Mouse (Mus musculus) urinary bladder, postnatal 25 days (tissue): ENCODE results near the gene Lysmd4.

Source experiments
- DNase-seq: peaks from one replicate; pipeline ENCODE4 v3.0.0; 2022; ENCODE audit warnings: low spot score

Gene Lysmd4

DNA sequence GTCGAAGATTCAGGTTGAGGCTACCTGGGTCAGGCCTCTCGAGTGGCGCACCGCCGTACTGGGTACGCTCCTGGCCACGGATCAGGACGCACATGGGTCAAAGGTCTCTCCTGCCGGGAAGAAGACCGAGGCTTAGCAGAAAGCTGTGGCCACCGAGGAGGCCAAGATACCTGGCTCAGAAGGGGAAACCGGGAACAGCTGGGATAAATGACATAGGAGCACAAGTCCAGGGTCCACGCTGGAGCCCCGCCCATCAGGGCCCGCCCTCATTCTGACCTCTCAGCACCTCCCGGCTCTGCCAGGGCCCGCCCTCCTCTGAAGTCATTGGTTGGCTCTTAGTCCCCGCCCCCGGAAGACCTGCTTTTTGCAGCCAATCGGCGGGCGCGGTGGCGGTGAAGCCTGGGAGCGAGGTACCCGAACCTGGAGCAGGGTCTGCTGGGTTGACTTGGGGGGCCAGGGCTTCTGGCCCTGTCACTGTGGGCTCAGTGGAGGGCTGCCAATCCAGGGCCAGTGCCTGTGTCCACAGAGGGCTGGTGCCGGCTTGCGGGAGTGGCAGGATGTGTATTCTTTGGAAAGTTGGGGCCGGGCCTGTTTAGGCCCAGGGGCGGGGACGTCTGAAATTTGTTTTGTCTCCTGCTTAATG lies at the start of gene Lysmd4:
Lysmd4 (plus strand) TSS at position 325 of the 643 bp plus-strand sequence.
- peak; percentile 96 for DNase-seq

DNA sequence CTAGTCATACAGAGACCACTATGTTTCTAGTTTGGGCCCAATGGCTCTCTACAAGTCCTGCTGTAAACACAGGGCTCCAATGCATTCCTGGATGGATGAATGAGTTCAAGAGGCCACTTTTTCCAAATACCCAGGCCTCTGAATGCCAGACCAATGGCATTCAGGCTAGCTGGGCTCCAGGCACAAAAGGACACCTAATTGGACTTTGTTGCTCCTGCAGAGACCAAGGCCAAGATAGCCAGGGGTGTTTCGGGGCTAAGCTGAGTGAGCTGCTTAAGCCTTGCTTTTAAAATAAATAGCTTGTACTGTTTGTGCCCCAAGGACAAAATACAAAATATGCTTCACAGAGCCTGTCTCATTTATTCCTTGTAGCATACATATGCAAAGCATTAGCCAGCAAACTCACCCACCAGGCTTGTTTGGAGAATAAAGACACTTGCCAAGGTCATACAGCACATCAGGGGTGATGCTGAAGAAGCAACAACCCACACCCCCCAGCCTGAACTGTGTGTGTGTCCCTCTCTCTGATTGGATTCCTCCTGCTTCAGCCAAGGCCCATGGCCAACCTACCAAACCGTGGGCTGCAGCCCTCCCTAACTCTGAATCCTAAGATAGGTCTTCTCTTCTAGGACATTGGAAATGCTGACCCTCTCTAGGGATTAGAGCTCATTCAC lies 48.7 kb upstream of the Lysmd4 start:
- DNase-seq, result no peak

DNA sequence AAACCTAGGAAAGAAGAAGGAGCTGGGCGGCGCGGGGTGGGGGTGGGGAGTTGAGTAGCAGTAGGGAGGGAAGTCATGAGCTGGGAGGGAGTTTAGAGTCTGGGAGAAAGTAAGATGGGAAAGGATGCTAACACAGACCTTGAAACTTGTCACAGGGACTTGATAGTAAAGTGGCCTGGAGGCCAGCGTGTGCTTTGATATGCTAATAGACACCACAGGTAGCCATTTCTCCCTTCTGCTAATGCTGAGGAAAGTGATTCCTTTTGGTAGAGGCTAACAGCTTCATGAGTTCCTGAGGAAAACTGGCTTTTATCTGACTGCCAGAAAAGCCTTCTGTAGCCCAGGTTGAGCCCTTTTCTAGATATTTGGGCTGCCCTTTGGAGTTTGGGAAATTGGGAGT lies 38.6 kb upstream of the Lysmd4 start:
- no peak for DNase-seq

DNA sequence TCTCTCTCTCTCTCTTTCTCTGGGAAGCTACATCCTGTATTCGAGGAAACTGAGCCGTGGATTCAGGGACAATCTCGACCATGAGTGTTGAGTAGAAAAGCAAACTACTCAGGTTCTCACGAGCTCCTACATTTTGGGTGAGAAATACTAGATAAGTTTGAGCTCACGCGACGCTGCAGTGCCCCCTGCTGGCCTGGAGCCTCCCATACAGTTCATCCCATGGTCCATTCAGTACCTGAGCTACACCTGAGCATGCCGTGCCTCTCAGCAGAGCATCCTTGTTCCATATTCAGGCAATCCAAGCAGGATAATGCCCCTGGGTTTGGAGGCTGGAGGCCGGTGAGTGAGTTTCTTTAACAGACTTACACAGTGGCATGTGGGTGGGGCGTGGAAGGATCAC lies 22.9 kb upstream of the Lysmd4 start:
- peak; percentile 78 for DNase-seq

DNA sequence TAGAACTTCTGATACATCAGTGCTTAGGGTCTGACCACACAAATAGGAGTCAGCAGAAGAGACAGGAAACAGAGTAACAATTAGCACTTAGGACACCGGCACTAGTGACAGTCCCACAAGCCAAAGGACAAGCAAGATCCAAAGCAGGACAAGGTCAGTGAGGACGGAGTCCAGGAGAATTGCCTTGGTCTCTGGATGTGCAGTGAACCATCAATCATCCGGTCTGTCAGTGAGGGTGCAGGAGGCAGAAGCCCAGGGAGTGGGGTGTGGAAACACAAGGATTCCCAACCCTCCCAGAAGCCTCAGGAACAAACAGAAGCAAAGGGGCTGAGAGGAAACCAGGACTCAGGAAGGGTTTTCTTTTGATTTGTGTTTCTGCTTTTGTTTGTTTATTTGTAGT lies 18.7 kb upstream of the Lysmd4 start:
- no peak for DNase-seq

DNA sequence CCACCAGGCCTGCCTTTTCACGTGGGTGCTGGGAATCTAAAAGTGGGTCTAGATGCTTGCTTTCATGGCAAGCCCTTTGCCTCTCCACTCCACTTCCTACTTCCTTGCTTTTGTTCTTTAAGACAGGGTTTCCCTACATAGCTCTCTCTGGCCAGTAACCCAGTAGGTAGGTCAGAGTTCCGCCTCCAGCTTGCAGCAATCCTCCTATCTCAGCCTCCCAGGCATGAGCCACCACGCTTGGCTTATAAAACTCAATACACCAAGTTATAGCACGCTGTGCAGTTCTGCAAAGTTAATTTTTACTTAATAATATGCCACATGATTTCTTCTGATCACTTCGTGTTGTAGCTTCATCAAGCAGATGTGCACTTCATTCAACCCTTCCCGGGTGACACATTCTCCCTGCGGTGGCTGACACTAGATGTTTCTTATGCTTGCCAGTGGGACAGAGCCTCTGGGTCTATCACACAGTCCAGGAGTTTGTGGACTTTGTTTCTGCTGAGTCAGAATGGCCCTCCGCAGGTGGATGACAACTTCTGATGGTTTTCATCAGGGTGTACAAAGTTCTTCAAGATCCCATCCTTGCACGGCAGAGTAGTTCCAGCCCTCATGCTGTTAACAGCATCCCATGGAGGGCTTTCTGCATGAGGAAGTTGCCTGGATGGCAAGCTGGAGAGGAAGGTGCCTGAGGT lies 16.5 kb upstream of the Lysmd4 start:
- DNase-seq, result no peak

DNA sequence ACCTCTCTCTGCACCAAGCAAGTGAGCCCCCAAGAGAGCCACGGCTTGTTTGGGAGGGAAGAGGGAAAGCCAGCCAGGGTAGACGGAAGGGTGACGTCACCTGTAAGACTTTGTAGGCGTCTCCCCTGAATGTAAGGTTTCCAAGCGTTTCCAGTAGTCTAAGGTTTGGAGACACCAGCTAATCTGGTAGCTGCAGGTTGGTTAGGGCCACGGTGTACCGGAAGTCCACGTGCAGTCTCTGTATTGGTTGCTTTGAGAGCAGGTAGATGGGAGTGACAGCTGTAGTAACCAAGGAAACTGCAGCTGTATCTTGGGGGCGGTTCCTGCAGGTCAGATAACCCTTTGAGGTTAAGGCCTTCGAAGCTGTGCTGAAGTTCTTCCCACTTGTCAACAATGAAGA lies 15.8 kb upstream of the Lysmd4 start:
- no peak for DNase-seq

DNA sequence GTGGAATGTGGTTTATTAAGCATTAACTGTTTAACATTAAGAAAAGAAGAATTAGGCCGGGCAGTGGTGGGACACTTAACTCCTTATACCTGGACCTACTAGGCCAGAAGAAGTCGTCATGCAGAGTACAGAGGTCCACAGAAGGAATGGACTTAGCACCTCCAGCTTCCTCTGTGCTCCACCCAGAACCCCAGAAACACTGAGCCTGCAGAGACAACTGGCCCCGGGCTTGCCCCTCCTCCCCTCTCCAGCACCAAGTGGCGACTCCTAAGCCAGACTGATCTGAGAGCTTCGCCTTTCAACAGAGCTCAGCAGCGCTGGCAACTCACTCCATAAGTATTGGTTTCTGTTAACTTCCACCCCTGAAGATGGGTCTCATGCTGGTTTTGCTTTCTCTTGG lies 14.6 kb upstream of the Lysmd4 start:
- no peak for DNase-seq

DNA sequence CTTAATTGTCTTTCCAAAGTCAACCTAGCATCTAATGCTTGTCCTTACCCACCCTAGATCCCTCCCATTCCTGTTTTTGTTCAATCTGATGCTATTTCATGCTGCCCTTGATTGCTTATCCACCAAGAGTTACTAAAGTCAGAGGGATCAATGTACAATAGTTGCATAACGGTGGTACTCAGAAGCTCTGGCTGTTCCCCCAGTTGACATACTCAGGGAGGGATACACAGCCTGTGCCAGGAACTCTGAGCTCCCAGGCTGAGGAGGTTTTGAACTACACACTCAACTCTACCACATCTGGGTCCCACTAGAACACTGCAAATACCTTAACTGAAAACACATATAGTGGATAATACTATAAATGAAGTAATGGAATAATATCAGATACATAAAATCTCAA lies 14.0 kb upstream of the Lysmd4 start:
- DNase-seq, result no peak

DNA sequence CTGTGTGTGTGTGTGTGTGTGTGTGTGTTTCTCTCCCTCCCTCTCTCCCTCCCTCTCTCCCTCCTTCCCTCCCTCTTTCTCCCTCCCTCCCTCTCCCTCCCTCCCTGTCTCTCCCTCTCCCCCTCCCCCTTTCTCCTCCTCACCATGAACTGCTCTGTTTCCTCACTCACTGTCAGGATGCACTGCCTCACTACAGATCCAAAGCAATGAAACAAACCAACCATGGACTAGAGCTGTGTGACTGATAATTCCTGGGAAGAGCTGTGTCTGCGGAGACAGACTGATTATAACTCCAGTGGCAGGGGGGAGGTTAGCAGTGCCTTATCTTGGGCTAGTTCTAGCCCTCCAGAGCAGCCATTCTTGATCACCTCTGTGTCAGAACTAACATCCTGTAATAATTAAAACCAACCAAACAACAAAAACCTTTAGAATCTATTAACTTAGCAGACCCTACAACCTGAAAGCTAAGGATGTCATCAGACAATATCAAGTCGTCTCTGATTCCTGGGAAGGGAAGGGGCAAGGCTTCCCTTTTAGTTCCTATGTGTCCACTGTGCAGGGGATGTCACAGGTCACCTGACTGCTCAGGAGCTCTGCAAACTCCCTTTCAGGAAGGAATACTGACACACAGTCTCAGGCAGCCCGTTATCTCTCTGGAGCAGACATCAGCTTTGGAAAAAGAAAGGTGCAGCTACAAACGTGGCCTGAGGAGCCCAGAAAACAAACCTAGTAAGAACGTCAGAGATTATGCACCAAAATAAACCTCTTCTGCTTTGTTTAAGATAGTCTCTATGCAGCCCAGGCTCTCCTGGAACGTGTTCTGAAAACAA lies 12.1 kb upstream of the Lysmd4 start:
- no peak for DNase-seq

DNA sequence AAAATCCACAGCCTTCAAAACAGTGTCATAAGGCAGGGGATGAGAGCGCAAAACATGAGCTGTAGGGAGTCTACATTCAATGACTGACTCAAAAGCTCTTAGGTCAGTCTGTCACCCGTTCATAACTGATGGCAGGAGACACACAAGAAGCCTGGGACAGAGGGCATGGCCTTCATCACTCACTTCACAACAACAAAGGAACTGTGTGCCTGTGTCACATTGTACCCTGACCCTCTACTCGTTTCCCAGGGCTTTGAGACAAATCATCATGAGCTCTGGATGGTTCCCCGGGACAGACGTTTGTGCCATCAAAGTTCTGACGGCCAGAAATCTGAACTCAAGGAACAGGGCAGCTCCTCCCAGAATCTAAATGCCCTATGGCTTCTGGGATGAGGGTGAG lies 11.0 kb upstream of the Lysmd4 start:
- DNase-seq, result no peak

DNA sequence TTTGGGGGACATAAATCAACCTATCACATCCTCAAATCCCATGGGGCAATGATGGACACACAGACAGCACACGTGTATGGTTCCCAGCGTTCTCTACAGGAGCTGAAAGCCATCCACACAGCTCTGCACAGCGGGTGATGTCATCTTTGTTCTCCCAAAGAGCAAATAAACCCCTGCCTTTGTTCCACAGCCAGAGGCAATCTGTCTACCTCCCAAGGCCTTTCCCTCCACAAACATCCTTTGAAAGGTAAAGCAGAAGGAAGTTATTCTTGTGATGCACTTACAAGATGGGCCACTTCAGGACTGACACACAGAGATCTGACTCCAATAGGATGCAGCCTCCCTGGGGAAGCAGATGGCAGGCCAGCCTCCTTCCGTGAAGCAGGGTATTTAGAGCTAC lies 10.4 kb upstream of the Lysmd4 start:
- no peak for DNase-seq

DNA sequence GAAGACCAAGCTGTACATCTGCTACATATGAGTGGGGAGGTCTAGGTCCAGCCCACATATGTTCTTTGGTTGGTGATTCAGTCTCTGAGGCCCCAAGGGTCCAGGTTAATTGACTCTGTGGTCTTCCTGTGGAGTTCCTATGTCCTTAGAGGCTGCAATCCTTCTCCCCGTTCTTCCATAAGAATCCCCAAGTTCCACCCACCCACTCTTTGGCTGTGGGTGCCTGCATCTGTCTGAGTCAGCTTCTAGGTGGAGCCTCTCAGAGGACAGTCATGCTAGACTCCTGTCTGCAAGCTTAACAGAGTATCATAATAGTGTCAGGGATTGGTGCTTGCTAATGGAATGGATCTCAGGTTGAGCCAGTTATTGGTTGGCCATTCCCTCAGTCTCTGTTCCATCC lies 8.8 kb upstream of the Lysmd4 start:
- no peak for DNase-seq

DNA sequence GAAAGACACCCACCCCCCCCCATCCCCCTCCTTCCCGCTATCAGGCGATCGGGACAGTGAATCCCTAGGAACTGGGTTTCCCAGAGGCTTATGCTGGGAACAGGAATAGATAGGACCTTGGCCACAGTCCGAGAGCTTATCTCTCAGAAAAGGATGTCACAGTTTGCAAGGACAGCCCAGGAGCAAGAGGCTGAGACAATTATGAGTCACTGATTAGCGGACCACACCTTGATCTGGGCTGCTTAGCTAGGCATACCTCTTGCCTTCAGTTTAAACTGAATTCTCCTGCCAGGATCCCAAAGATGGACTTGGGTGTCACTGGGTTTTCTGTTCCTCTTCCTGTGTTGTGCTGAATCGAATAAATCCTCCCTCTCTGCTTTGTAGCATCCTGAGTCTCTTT lies 6.0 kb upstream of the Lysmd4 start:
- no peak for DNase-seq

DNA sequence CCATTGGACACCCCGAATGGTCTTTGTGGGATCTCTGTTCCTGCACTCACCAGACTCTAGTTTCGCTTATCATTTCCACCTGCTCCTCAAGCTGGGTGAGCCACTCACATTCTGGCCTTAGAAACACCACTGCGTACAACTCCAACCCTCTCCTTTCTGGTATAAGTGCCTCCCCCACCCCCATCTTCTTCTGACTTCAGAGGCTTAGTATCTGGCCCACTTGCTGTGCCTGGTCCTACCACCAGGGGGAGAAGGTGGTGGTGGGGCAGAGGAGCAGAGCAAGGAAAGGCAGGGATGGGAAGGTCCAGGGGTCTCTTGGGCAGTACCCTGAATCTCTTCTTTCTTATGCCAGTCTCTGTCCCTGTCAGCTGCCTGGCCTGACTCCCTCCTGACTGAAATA lies 5.3 kb upstream of the Lysmd4 start:
- DNase-seq, result peak; percentile 74

DNA sequence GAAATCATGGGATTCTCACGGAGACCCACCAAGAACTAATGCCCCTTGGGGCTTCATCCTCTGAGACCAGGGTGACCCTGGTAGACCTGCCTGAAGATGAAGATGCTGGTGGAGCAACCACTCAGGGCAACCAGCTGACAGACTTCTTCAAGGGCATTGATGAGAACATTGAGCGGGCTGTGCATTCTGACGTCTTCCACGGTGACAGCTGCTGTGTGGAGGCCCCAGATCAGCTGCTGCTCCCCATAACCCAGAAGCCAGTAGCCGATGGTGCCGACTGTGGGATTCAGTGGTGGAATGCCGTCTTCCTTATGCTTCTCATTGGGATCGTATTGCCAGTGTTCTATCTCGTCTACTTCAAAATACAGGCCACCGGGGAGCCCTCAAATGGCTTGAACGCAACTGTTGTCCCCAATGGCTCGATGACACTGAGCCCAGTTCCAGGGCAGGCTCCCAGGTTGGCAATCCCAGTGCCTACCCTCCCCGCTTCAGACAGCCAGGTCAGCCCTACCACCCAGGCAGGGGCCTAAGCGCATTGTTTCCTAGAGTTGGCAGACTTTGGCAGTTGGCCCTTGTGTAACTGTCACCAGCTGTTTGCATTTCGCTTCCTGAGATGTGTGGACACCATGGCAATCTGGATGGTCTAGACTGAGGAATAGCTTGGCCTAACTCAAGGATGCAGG lies 3.7 kb downstream of the Lysmd4 start:
- DNase-seq, result no peak

DNA sequence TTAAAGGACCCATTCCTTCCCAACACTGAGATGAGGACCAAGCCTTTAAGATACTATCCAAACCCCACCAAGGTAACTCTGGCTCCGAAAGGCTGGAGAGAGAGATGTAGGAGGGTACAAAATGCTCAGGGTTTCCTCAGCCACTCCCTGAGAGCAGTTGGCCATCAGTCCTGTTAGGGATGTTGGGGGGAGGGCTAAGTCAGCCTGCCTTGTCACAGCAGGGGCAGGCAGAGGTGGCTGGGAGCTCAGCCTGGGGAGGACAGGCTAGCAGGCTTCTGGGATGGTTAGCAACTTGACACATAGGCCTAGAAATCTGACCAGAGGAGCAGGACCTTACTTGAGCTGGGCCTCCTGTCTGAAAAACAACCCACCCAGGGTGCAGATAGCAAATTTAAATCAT lies 5.2 kb downstream of the Lysmd4 start:
- DNase-seq, result no peak

DNA sequence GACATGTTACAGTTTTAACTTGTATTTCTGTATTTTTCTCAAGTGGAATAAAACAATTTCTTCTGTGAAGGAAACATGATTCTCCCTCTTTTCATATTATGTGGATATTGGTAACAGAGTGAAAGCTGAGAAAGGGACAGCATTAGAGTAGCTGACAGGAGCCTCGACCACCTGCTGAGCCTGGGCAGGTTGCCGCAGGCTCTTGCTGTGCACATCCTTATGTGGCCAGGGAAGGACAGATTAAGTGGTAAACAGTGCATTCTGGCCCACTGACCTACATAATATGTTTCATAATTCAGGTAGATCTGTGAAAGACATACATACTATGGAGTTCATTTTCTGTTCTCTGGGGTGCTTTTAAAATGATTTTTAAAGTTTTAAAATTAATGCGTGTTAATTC lies 6.0 kb downstream of the Lysmd4 start:
- DNase-seq, result no peak

DNA sequence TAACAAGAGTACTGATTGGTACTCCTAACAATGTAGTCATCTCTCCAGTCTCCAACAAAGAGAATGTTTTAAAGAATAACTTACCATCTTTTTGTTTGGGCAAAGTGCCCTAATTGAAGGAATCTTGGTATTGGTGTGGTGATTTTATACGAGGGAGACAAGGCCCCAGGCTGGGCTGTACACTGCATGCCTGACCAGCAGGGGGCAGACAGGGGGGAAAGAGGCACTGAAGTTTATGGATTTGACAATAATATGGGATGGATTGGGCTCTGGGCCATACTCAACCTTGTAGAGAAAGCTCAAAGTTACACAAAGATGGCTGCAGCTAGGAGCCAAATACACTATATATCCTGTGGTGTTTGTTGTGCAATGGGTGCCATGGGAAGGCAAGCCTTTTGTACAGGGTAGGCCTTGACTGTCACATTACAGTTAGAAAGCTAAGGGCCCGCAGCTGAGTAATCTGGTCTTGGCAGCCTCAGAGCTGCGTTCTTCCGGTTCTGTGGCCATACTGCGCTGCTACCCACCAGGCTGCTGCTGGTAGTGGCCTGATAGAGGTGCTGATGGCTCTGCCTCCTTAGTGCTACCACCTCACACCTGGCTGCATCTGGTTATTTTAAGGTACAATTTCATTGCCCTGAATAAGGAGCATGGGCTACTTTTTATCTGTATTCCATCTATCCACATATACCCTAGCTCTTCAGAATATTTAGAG lies 6.7 kb downstream of the Lysmd4 start:
- peak; percentile 62 for DNase-seq

DNA sequence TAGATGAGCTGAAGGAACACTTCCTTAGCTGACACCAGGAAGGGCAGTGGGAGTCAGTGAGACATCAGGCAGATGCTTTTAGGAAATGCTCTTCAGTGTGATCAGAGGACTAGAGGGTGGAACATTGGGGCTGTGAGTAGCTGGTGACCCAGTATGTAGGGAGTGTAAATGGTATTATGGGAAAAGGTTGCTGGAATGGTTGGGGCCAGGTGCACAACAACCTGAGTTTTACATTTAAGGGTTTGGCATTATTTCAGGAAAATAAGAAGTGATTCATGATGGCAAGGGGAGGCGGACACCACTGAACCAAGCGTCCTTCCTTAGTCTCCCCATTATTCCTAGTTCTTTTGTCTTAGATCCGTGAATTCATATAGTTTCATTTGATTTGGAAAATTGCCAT lies 7.4 kb downstream of the Lysmd4 start:
- no peak for DNase-seq

DNA sequence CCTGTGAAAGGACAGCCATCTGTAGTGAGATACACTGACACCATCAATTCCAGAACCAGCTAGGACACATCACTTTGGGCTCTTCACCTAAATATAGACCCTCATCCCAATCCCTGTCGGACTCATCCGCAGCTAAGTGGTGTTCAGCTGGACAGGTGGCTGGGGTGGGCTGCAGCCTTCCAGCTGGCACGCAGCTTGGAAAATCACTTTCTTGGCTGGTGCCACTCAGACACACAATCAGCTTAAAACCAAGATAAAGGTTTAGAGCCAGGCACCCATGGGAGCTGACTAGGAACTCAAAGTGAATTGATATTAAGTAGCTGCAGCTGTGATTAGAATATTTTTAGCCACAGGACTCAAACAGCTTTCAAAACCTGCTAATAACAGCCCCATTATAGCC lies 7.9 kb downstream of the Lysmd4 start:
- DNase-seq, result no peak
